Mouse (Mus musculus): ENCODE results near the gene Iqgap1. TPM values are rescaled to one million over a fixed set of nuclear protein-coding genes. Genes with fewer than 3 reads are reported as not detected.

The Iqgap1 gene
- polyA plus RNA-seq, 1 experiment from 2014 or later, result 92.3 TPM

DNA sequence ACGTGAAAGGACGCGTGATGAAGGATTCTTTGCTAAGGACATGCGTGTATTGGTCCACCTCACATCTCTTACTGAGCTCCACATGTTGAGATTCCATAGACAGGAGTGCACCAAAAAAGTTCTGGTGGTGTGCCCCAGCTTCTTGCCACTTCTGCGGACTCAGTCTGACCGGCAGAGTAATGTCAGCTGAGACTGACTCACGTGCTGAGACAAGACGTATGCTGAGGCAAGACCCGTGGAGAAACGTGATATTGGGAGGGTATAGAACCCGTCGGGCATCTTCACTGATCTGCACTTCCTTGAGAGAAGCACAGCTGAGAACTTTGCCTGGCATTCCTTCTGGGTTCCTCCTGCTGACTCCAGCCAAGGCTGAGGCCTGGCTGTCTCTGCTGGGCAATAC, 18.9 kb upstream of the Iqgap1 start:
- Histone ChIP-seq H3K27ac (ENCODE audit: low read depth) (no peak overlapping the region), H3K9ac (no peak overlapping the region), H3K27me3 (ENCODE audit: insufficient read depth, low read length) (no peaks in the 10 kb centered on the region), H3K4me1 (ENCODE audit: insufficient read depth) (no peaks in the 10 kb centered on the region), H3K4me2 (no peak overlapping the region), H3K9me3 (ENCODE audit: low read depth, low read length) (no peaks in the 10 kb centered on the region), H3K4me3 (ENCODE audit: low read depth, low read length) (no peak overlapping the region), H3K36me3 (ENCODE audit: insufficient read depth) (no peaks in the 10 kb centered on the region)
- WGBS, result 89% methylated on average over 12 of the region's 12 CpGs
- no peak for DNase-seq
- no peak for ATAC-seq (ENCODE audit: insufficient read depth)
- no peak for TF ChIP-seq CTCF (IDR thresholded peaks at IDR 0.05; ENCODE audit: low read depth)

GRCm38 (mm10) chr7:80843910-80844640, 18.3 kb upstream of the Iqgap1 start:
- Histone ChIP-seq H3K4me2 (no peak overlapping the region), H3K9me3 (ENCODE audit: low read depth, low read length) (no peaks in the 10 kb centered on the region), H3K4me1 (ENCODE audit: insufficient read depth) (no peaks in the 10 kb centered on the region), H3K9ac (no peak overlapping the region), H3K4me3 (ENCODE audit: low read depth, low read length) (no peak overlapping the region), H3K27ac (ENCODE audit: low read depth) (no peak overlapping the region), H3K27me3 (ENCODE audit: insufficient read depth, low read length) (no peaks in the 10 kb centered on the region), H3K36me3 (ENCODE audit: insufficient read depth) (no peaks in the 10 kb centered on the region)
- ATAC-seq (ENCODE audit: insufficient read depth) (no peak), DNase-seq (no peak)
- 91% methylated on average over 8 of the region's 8 CpGs for WGBS
- TF ChIP-seq CTCF (IDR thresholded peaks at IDR 0.05; ENCODE audit: low read depth), result no peak

DNA sequence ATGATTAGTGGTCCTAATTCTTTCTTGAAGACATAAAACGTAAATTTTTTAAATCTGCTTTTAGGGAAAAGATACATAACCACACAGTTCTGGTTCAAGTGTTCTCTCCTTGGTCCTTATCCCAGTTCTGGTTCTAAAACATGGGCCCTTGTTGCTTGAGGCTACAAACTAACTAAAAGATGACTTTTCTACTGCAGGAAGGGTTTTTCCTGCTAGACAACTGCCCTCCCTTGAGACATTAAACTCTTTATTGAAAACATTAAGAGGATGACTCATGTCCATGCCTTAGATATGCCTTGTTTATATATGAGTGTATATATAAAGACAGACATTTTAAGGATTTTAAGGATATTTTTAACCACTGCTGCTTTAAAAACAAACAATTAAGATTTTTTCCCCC, 17.4 kb upstream of the Iqgap1 start:
- no peaks in the 10 kb centered on the region for H3K27me3 ChIP-seq (ENCODE audit: insufficient read depth, low read length)
- H3K9ac ChIP-seq, result no peak overlapping the region
- TF ChIP-seq CTCF (IDR thresholded peaks at IDR 0.05; ENCODE audit: low read depth), result no peak
- no peaks in the 10 kb centered on the region for H3K4me1 ChIP-seq (ENCODE audit: insufficient read depth)
- 81% methylated on average over 1 of the region's 1 CpGs for WGBS
- DNase-seq, result no peak
- no peak for ATAC-seq (ENCODE audit: insufficient read depth)
- no peaks in the 10 kb centered on the region for H3K36me3 ChIP-seq (ENCODE audit: insufficient read depth)
- H3K27ac ChIP-seq (ENCODE audit: low read depth), result no peak overlapping the region
- no peaks in the 10 kb centered on the region for H3K9me3 ChIP-seq (ENCODE audit: low read depth, low read length)
- no peak overlapping the region for H3K4me3 ChIP-seq (ENCODE audit: low read depth, low read length)
- H3K4me2 ChIP-seq, result no peak overlapping the region

- Histone ChIP-seq H3K4me3 (ENCODE audit: low read depth, low read length) (no peak overlapping the region), H3K36me3 (ENCODE audit: insufficient read depth) (no peaks in the 10 kb centered on the region), H3K4me2 (no peak overlapping the region), H3K27ac (ENCODE audit: low read depth) (no peak overlapping the region), H3K9ac (no peak overlapping the region), H3K9me3 (ENCODE audit: low read depth, low read length) (no peaks in the 10 kb centered on the region), H3K4me1 (ENCODE audit: insufficient read depth) (no peaks in the 10 kb centered on the region), H3K27me3 (ENCODE audit: insufficient read depth, low read length) (no peaks in the 10 kb centered on the region)
- TF ChIP-seq CTCF (IDR thresholded peaks at IDR 0.05; ENCODE audit: low read depth), result no peak
- WGBS, result 53% methylated on average over 5 of the region's 5 CpGs
- DNase-seq (no peak), ATAC-seq (ENCODE audit: insufficient read depth) (no peak)
Observed at GRCm38 (mm10) chr7:80842132-80842531, 16.4 kb upstream of the Iqgap1 start.

DNA sequence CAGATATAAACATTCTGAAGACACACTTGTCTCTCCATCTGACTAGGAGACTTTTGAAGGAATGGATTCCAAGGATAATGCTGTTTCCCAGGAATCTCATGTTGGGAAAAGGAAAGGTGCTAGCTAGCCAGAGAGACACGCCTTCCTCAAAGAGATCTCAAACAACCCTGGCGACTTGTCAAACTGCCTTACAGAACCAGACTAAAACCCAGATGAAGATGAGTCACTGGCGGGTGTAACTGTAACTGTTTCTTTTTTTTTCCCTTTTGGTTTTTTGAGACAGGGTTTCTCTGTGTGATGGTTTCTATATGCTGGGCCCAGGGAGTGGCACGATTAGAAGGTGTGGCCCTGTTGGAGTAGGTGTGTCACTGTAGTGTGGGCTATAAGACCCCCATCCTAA, 15.2 kb upstream of the Iqgap1 start:
- no peaks in the 10 kb centered on the region for H3K36me3 ChIP-seq (ENCODE audit: insufficient read depth)
- 74% methylated on average over 4 of the region's 4 CpGs for WGBS
- no peak overlapping the region for H3K9ac ChIP-seq
- no peaks in the 10 kb centered on the region for H3K4me1 ChIP-seq (ENCODE audit: insufficient read depth)
- no peak overlapping the region for H3K27ac ChIP-seq (ENCODE audit: low read depth)
- no peaks in the 10 kb centered on the region for H3K27me3 ChIP-seq (ENCODE audit: insufficient read depth, low read length)
- no peak overlapping the region for H3K4me2 ChIP-seq
- no peak overlapping the region for H3K4me3 ChIP-seq (ENCODE audit: low read depth, low read length)
- ATAC-seq (ENCODE audit: insufficient read depth) (no peak), DNase-seq (no peak)
- no peaks in the 10 kb centered on the region for H3K9me3 ChIP-seq (ENCODE audit: low read depth, low read length)
- TF ChIP-seq CTCF (IDR thresholded peaks at IDR 0.05; ENCODE audit: low read depth), result no peak

- Histone ChIP-seq H3K27ac (ENCODE audit: low read depth) (no peak overlapping the region), H3K4me2 (no peak overlapping the region), H3K9me3 (ENCODE audit: low read depth, low read length) (no peaks in the 10 kb centered on the region), H3K36me3 (ENCODE audit: insufficient read depth) (no peaks in the 10 kb centered on the region), H3K4me1 (ENCODE audit: insufficient read depth) (no peaks in the 10 kb centered on the region), H3K4me3 (ENCODE audit: low read depth, low read length) (no peak overlapping the region), H3K9ac (no peak overlapping the region), H3K27me3 (ENCODE audit: insufficient read depth, low read length) (no peaks in the 10 kb centered on the region)
- ATAC-seq (ENCODE audit: insufficient read depth) (no peak), DNase-seq (no peak)
- 34% methylated on average over 1 of the region's 1 CpGs for WGBS
- no peak for TF ChIP-seq CTCF (IDR thresholded peaks at IDR 0.05; ENCODE audit: low read depth)
Observed at GRCm38 (mm10) chr7:80840241-80840640, 14.5 kb upstream of the Iqgap1 start.

DNA sequence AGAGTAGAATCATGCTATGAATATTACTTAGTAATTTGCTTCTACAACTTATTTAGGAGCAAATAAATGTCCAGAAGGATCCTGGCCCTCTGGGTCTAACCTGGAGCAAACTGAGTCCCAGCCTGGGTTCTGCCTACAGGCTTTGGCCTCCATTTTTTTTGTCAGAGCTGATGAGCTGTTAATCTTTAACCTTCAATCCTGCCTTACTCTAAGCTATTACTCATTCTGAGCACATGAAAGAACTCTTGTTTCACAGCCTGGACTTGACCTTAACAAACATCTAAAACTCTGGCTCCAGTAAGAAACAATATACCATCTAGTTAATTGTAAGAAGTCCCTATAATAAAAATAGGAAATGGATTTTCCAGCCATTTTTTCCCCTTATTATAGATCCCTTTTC, 14.0 kb upstream of the Iqgap1 start:
- Histone ChIP-seq H3K27me3 (ENCODE audit: insufficient read depth, low read length) (no peaks in the 10 kb centered on the region), H3K9ac (no peak overlapping the region), H3K36me3 (ENCODE audit: insufficient read depth) (no peaks in the 10 kb centered on the region), H3K4me3 (ENCODE audit: low read depth, low read length) (no peak overlapping the region), H3K4me2 (no peak overlapping the region), H3K4me1 (ENCODE audit: insufficient read depth) (no peaks in the 10 kb centered on the region), H3K9me3 (ENCODE audit: low read depth, low read length) (no peaks in the 10 kb centered on the region), H3K27ac (ENCODE audit: low read depth) (no peak overlapping the region)
- DNase-seq (no peak), ATAC-seq (ENCODE audit: insufficient read depth) (no peak)
- TF ChIP-seq CTCF (IDR thresholded peaks at IDR 0.05; ENCODE audit: low read depth), result no peak
